Comparison of ENCODE assay signal across 9 mouse cellular contexts in genomic region chr5:132161338-132162205, GRCm38 (mm10).
A peak's percentile ranks its signal among the peaks of the same experiment; 100 is the strongest.
DNase-seq lines count a peak whose midpoint lies in the region; ATAC-seq lines count a peak whose summit lies in the region.
"Had no signal": no experiment of that assay in that cellular context is flagged by ENCODE, and none has a peak within 500 bp of the region (broad histone marks: within the 10 kb centered on the region; RNA-seq: fewer than 3 reads in every experiment).

No protein-coding gene starts in this region.

- ATAC-seq in embryonic facial prominence, embryonic 14.5 days (ENCODE audit: low read depth) = peak; percentile 33; the same call in 1 of the 2 replicates
- 0 out of 2 replicates have a peak, but pooled peaks have one; percentile 11 for ATAC-seq in midbrain, embryonic 16.5 days

- no peaks in the 10 kb centered on the region for H3K36me3 ChIP-seq in embryonic facial prominence, embryonic 14.5 days (ENCODE audit: control insufficient read depth, insufficient read depth, low read length)
- H3K36me3 ChIP-seq in hindbrain, embryonic 10.5 days = no peaks in the 10 kb centered on the region
- H3K36me3 ChIP-seq in midbrain, embryonic 16.5 days (ENCODE audit: control insufficient read depth, insufficient read depth, low read length) = no peaks in the 10 kb centered on the region
- H3K36me3 ChIP-seq: neural tube, embryonic 12.5 days had no signal

- DNase-seq in adrenal gland, postnatal 14 days = peak; percentile 11
- no peak for DNase-seq in adrenal gland, adult (ENCODE audit: inconsistent age in 2 of 2, low spot score in 1 of 2)
- DNase-seq in embryonic facial prominence, embryonic 14.5 days (ENCODE audit: low spot score) = peak; percentile 77
- no peak for DNase-seq in hindbrain, embryonic 10.5 days (ENCODE audit: low spot score)
- DNase-seq in left cerebral cortex, adult 11 months (ENCODE audit: low spot score) = peak; percentile 48
- DNase-seq in urinary bladder, postnatal 14 days (ENCODE audit: low spot score) = no peak
- no peak for DNase-seq in gastrocnemius, postnatal 36 days

- H3K9ac ChIP-seq in embryonic facial prominence, embryonic 14.5 days (ENCODE audit: low read depth, low read length) = no peak overlapping the region
- H3K9ac ChIP-seq in midbrain, embryonic 16.5 days (ENCODE audit: low read depth, low read length) = no peak overlapping the region
- H3K9ac ChIP-seq: neural tube, embryonic 12.5 days had no signal

- H3K9me3 ChIP-seq in embryonic facial prominence, embryonic 14.5 days (ENCODE audit: control insufficient read depth, low read length) = no peaks in the 10 kb centered on the region
- no peaks in the 10 kb centered on the region for H3K9me3 ChIP-seq in hindbrain, embryonic 10.5 days
- H3K9me3 ChIP-seq in midbrain, embryonic 16.5 days (replicated peaks; ENCODE audit: control insufficient read depth, low read length, poor library complexity, severe bottlenecking) = no peaks in the 10 kb centered on the region
- H3K9me3 ChIP-seq: neural tube, embryonic 12.5 days had no signal

- H3K4me1 ChIP-seq in embryonic facial prominence, embryonic 14.5 days (ENCODE audit: control insufficient read depth, insufficient read depth, low read length) = peaks cover 21% of the 10 kb centered on the region
- H3K4me1 ChIP-seq in hindbrain, embryonic 10.5 days (replicated peaks) = peaks cover 19% of the 10 kb centered on the region
- peaks cover 13% of the 10 kb centered on the region for H3K4me1 ChIP-seq in midbrain, embryonic 16.5 days (ENCODE audit: control insufficient read depth, insufficient read depth, low read length)

- no peak overlapping the region for H3K4me3 ChIP-seq in embryonic facial prominence, embryonic 14.5 days (ENCODE audit: low read depth, low read length)
- no peak overlapping the region for H3K4me3 ChIP-seq in hindbrain, embryonic 10.5 days
- no peak overlapping the region for H3K4me3 ChIP-seq in midbrain, embryonic 16.5 days (ENCODE audit: low read depth, low read length)
- H3K4me3 ChIP-seq: neural tube, embryonic 12.5 days had no signal

- H3K27ac ChIP-seq in embryonic facial prominence, embryonic 14.5 days (replicated peaks; ENCODE audit: low read depth, low read length) = peak overlapping the region; percentile 53
- peak overlapping the region; percentile 30 for H3K27ac ChIP-seq in hindbrain, embryonic 10.5 days
- H3K27ac ChIP-seq in midbrain, embryonic 16.5 days (ENCODE audit: low read length) = peak overlapping the region; percentile 35
- H3K27ac ChIP-seq: neural tube, embryonic 12.5 days had no signal

- H3K4me2 ChIP-seq in embryonic facial prominence, embryonic 14.5 days (ENCODE audit: low read depth, low read length) = peak overlapping the region; percentile 4; the same call in 1 of the 2 replicates
- no peak overlapping the region for H3K4me2 ChIP-seq in midbrain, embryonic 16.5 days (ENCODE audit: low read length)
- H3K4me2 ChIP-seq: neural tube, embryonic 12.5 days had no signal

- intact Hi-C loops in gastrocnemius, postnatal 36 days (cut with DNase I) = no loop called here

- 24% methylated on average over 9 of the region's 9 CpGs for WGBS in embryonic facial prominence, embryonic 14.5 days
- WGBS in hindbrain, embryonic 10.5 days = 59% methylated on average over 9 of the region's 9 CpGs
- WGBS in midbrain, embryonic 16.5 days = 39% methylated on average over 9 of the region's 9 CpGs

- no peaks in the 10 kb centered on the region for H3K27me3 ChIP-seq in embryonic facial prominence, embryonic 14.5 days (replicated peaks; ENCODE audit: control insufficient read depth, insufficient read depth, low read length)
- no peaks in the 10 kb centered on the region for H3K27me3 ChIP-seq in hindbrain, embryonic 10.5 days (ENCODE audit: insufficient read depth, poor library complexity, severe bottlenecking)
- H3K27me3 ChIP-seq in midbrain, embryonic 16.5 days (ENCODE audit: control insufficient read depth, insufficient read depth, low read depth, low read length) = no peaks in the 10 kb centered on the region
- H3K27me3 ChIP-seq: neural tube, embryonic 12.5 days had no signal

Comparison
In these comparisons a context has a peak if more than half of its experiments do, and no peak if none do; other contexts are left out.
1. DNase-seq: peak in adrenal gland, postnatal 14 days (single experiment), embryonic facial prominence, embryonic 14.5 days (single experiment) and left cerebral cortex, adult 11 months (single experiment); none in adrenal gland, adult (0 of 2), hindbrain, embryonic 10.5 days (single experiment), urinary bladder, postnatal 14 days (single experiment) and gastrocnemius, postnatal 36 days (0 of 2).
2. Peak in every context shown above with its lines, with median percentiles within 50 percentile points of each other: H3K27ac ChIP-seq.